In genomic region chr6:99320444-99320843, GRCm38 (mm10) we compare ENCODE assay signal across 20 mouse cellular contexts.
DNase-seq lines count a peak whose midpoint lies in the region; ATAC-seq and TF ChIP-seq lines count a peak whose summit lies in the region.
"Had no signal": no experiment of that assay in that cellular context is flagged by ENCODE, and none has a peak within 500 bp of the region (broad histone marks: within the 10 kb centered on the region; RNA-seq: fewer than 3 reads in every experiment).

No protein-coding gene starts in this region.

- DNase-seq in forebrain, embryonic 10.5 days (ENCODE audit: extremely low spot score, low spot score) = no peak
- peak; percentile 20 for DNase-seq in hindbrain, embryonic 11.5 days (ENCODE audit: low spot score)
- no peak for DNase-seq in midbrain, postnatal 0 days (ENCODE audit: low spot score)
- DNase-seq: adrenal gland, postnatal 14 days; cerebellum, adult 11-12 months; cerebellum, adult 9-10 months; cerebellum, postnatal 25 days; gastrocnemius, postnatal 36 days; heart, adult 11 months; heart, postnatal 14 days had no signal

- no peaks in the 10 kb centered on the region for H3K36me3 ChIP-seq in forebrain, embryonic 10.5 days (replicated peaks)
- H3K36me3 ChIP-seq in forebrain, embryonic 13.5 days (ENCODE audit: poor library complexity, severe bottlenecking) = no peaks in the 10 kb centered on the region
- H3K36me3 ChIP-seq in hindbrain, embryonic 11.5 days (ENCODE audit: control insufficient read depth, insufficient read depth, low read length) = no peaks in the 10 kb centered on the region
- no peaks in the 10 kb centered on the region for H3K36me3 ChIP-seq in hindbrain, embryonic 16.5 days (ENCODE audit: control insufficient read depth, insufficient read depth, low read length)
- no peaks in the 10 kb centered on the region for H3K36me3 ChIP-seq in midbrain, embryonic 12.5 days
- H3K36me3 ChIP-seq in midbrain, postnatal 0 days (ENCODE audit: insufficient read depth, low read length) = no peaks in the 10 kb centered on the region
- H3K36me3 ChIP-seq: embryonic facial prominence, embryonic 12.5 days; heart, embryonic 15.5 days had no signal

- peaks cover 34% of the 10 kb centered on the region for H3K4me1 ChIP-seq in forebrain, embryonic 10.5 days
- H3K4me1 ChIP-seq in forebrain, embryonic 13.5 days = peaks cover 16% of the 10 kb centered on the region
- peaks cover 3% of the 10 kb centered on the region; the same call in 1 of the 2 replicates for H3K4me1 ChIP-seq in hindbrain, embryonic 11.5 days (replicated peaks; ENCODE audit: control insufficient read depth, insufficient read depth, low read length)
- peaks cover 4% of the 10 kb centered on the region for H3K4me1 ChIP-seq in hindbrain, embryonic 16.5 days (ENCODE audit: control insufficient read depth, insufficient read depth, low read depth, low read length)
- H3K4me1 ChIP-seq in midbrain, embryonic 12.5 days = peaks cover 18% of the 10 kb centered on the region
- no peaks in the 10 kb centered on the region for H3K4me1 ChIP-seq in midbrain, postnatal 0 days (ENCODE audit: insufficient read depth, low read length)

- WGBS in forebrain, embryonic 10.5 days = 81% methylated on average over 8 of the region's 8 CpGs
- 73% methylated on average over 8 of the region's 8 CpGs for WGBS in forebrain, embryonic 13.5 days
- WGBS in hindbrain, embryonic 11.5 days = 63% methylated on average over 8 of the region's 8 CpGs
- 57% methylated on average over 8 of the region's 8 CpGs for WGBS in hindbrain, embryonic 16.5 days
- WGBS in midbrain, embryonic 12.5 days = 49% methylated on average over 8 of the region's 8 CpGs
- 57% methylated on average over 8 of the region's 8 CpGs for WGBS in midbrain, postnatal 0 days

- H3K4me3 ChIP-seq in forebrain, embryonic 10.5 days = no peak overlapping the region
- H3K4me3 ChIP-seq in forebrain, embryonic 13.5 days = no peak overlapping the region
- no peak overlapping the region for H3K4me3 ChIP-seq in hindbrain, embryonic 11.5 days (ENCODE audit: low read depth, low read length)
- no peak overlapping the region for H3K4me3 ChIP-seq in hindbrain, embryonic 16.5 days (ENCODE audit: low read length)
- H3K4me3 ChIP-seq in midbrain, embryonic 12.5 days = no peak overlapping the region
- no peak overlapping the region for H3K4me3 ChIP-seq in midbrain, postnatal 0 days (ENCODE audit: low read depth, low read length)
- H3K4me3 ChIP-seq: embryonic facial prominence, embryonic 12.5 days; heart, embryonic 15.5 days had no signal

- H3K9ac ChIP-seq in forebrain, embryonic 13.5 days = no peak overlapping the region
- no peak overlapping the region for H3K9ac ChIP-seq in hindbrain, embryonic 11.5 days (ENCODE audit: low read depth, low read length)
- no peak overlapping the region for H3K9ac ChIP-seq in hindbrain, embryonic 16.5 days (ENCODE audit: low read depth, low read length)
- no peak overlapping the region for H3K9ac ChIP-seq in midbrain, embryonic 12.5 days (replicated peaks)
- H3K9ac ChIP-seq in midbrain, postnatal 0 days (replicated peaks; ENCODE audit: low read length, poor library complexity, severe bottlenecking) = no peak overlapping the region
- H3K9ac ChIP-seq: embryonic facial prominence, embryonic 12.5 days; heart, embryonic 15.5 days had no signal

- no peak for TF ChIP-seq CTCF in midbrain, postnatal 0 days (IDR thresholded peaks at IDR 0.05)

- no peaks in the 10 kb centered on the region for H3K27me3 ChIP-seq in forebrain, embryonic 10.5 days (ENCODE audit: poor library complexity, severe bottlenecking)
- no peaks in the 10 kb centered on the region for H3K27me3 ChIP-seq in forebrain, embryonic 13.5 days
- no peaks in the 10 kb centered on the region for H3K27me3 ChIP-seq in hindbrain, embryonic 11.5 days (ENCODE audit: control insufficient read depth, insufficient read depth, low read length)
- H3K27me3 ChIP-seq in hindbrain, embryonic 16.5 days (replicated peaks; ENCODE audit: control insufficient read depth, insufficient read depth, low read length) = no peaks in the 10 kb centered on the region
- no peaks in the 10 kb centered on the region for H3K27me3 ChIP-seq in midbrain, embryonic 12.5 days
- H3K27me3 ChIP-seq in midbrain, postnatal 0 days (ENCODE audit: insufficient read depth, low read length) = no peaks in the 10 kb centered on the region
- H3K27me3 ChIP-seq: CH12.LX; embryonic facial prominence, embryonic 12.5 days; heart, embryonic 15.5 days; Patski had no signal

- no peaks in the 10 kb centered on the region for H3K9me3 ChIP-seq in forebrain, embryonic 10.5 days
- no peaks in the 10 kb centered on the region for H3K9me3 ChIP-seq in forebrain, embryonic 13.5 days (replicated peaks)
- no peaks in the 10 kb centered on the region for H3K9me3 ChIP-seq in hindbrain, embryonic 11.5 days (ENCODE audit: control insufficient read depth, low read length)
- H3K9me3 ChIP-seq in hindbrain, embryonic 16.5 days (ENCODE audit: control insufficient read depth, low read length) = no peaks in the 10 kb centered on the region
- H3K9me3 ChIP-seq in midbrain, embryonic 12.5 days = no peaks in the 10 kb centered on the region
- H3K9me3 ChIP-seq in midbrain, postnatal 0 days (ENCODE audit: low read length) = no peaks in the 10 kb centered on the region
- H3K9me3 ChIP-seq: embryonic facial prominence, embryonic 12.5 days; heart, embryonic 15.5 days had no signal

- ATAC-seq in forebrain, embryonic 13.5 days = no peak
- ATAC-seq in hindbrain, embryonic 11.5 days (ENCODE audit: low FRiP score) = no peak
- ATAC-seq in hindbrain, embryonic 16.5 days = no peak
- ATAC-seq in midbrain, embryonic 12.5 days (ENCODE audit: low FRiP score, low read depth) = peak; percentile 53; the same call in 1 of the 2 replicates
- ATAC-seq in midbrain, postnatal 0 days (ENCODE audit: low FRiP score) = no peak
- ATAC-seq: activated CD4-positive, CD25-positive, alpha-beta regulatory T cell, adult 4 months; forebrain, embryonic 14.5 days; intestine, embryonic 16.5 days; Patski had no signal

- 0 out of 2 replicates have a peak overlapping the region, but pooled peaks have one; percentile 51 for H3K27ac ChIP-seq in forebrain, embryonic 10.5 days
- no peak overlapping the region for H3K27ac ChIP-seq in forebrain, embryonic 13.5 days
- no peak overlapping the region for H3K27ac ChIP-seq in hindbrain, embryonic 11.5 days (ENCODE audit: low read depth, low read length)
- no peak overlapping the region for H3K27ac ChIP-seq in hindbrain, embryonic 16.5 days (ENCODE audit: low read depth, low read length)
- H3K27ac ChIP-seq in midbrain, embryonic 12.5 days (replicated peaks) = peak overlapping the region; percentile 60
- no peak overlapping the region for H3K27ac ChIP-seq in midbrain, postnatal 0 days (ENCODE audit: low read depth, low read length)
- H3K27ac ChIP-seq: embryonic facial prominence, embryonic 12.5 days; heart, embryonic 15.5 days had no signal

- no peak overlapping the region for H3K4me2 ChIP-seq in forebrain, embryonic 13.5 days
- H3K4me2 ChIP-seq in hindbrain, embryonic 11.5 days (replicated peaks; ENCODE audit: low read depth, low read length) = no peak overlapping the region
- no peak overlapping the region for H3K4me2 ChIP-seq in hindbrain, embryonic 16.5 days (ENCODE audit: low read length)
- peak overlapping the region; percentile 8; the same call in 1 of the 2 replicates for H3K4me2 ChIP-seq in midbrain, embryonic 12.5 days (replicated peaks)
- no peak overlapping the region for H3K4me2 ChIP-seq in midbrain, postnatal 0 days (ENCODE audit: low read depth, low read length, poor library complexity, severe bottlenecking)
- H3K4me2 ChIP-seq: embryonic facial prominence, embryonic 12.5 days; heart, embryonic 15.5 days had no signal

Comparison
In these comparisons a context has a peak if more than half of its experiments do, and no peak if none do; other contexts are left out.
1. H3K27ac ChIP-seq: peak in forebrain, embryonic 10.5 days (single experiment) and midbrain, embryonic 12.5 days (single experiment); none in forebrain, embryonic 13.5 days (single experiment), hindbrain, embryonic 11.5 days (single experiment), hindbrain, embryonic 16.5 days (single experiment) and midbrain, postnatal 0 days (single experiment).